Mouse (Mus musculus): ENCODE data around the gene Prdm15. TPM values are rescaled to one million over a fixed set of nuclear protein-coding genes. Genes with fewer than 3 reads are reported as not detected.

The Prdm15 gene
- polyA plus RNA-seq, 1 experiment: 14.3 TPM

DNA sequence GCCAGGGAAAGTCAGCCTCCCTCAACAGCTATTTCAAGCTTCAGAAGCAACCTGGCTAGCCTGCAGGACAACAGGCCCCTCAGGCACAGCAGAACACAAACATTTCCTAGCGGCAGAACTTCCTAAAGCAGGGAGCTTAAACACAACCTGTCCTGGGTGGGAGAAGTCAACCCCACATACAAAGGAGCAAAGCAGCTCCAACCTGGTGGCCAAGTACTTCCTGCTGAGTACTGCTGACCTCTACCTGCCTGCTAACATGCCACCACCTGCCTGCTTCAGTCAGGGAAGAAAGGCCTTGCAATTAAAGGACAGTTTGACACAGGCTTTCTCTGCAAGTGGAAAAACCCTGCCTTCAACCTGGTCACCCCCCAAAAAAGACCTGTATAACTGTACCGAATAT, 89.9 kb downstream of the Prdm15 start:
- TF ChIP-seq POLR2A (IDR thresholded peaks at IDR 0.05; ENCODE audit: borderline replicate concordance, insufficient read depth, low read length): no peak
- no peak for TF ChIP-seq CTCF (IDR thresholded peaks at IDR 0.05; ENCODE audit: borderline replicate concordance, insufficient read depth, low read depth, low read length)
- 84% methylated on average over 2 of the region's 2 CpGs for WGBS
- Histone ChIP-seq H3K4me3 (replicated peaks; ENCODE audit: insufficient read depth, low read depth, low read length) (no peak overlapping the region), H3K27ac (ENCODE audit: insufficient read depth, low read length) (no peak overlapping the region), H3K27me3 (ENCODE audit: control insufficient read depth, insufficient read depth, low read length) (no peaks in the 10 kb centered on the region; the same call in 1 of the 2 replicates), H3K4me1 (ENCODE audit: control insufficient read depth, insufficient read depth, low read length) (no peaks in the 10 kb centered on the region)
- DNase-seq: no peak

DNA sequence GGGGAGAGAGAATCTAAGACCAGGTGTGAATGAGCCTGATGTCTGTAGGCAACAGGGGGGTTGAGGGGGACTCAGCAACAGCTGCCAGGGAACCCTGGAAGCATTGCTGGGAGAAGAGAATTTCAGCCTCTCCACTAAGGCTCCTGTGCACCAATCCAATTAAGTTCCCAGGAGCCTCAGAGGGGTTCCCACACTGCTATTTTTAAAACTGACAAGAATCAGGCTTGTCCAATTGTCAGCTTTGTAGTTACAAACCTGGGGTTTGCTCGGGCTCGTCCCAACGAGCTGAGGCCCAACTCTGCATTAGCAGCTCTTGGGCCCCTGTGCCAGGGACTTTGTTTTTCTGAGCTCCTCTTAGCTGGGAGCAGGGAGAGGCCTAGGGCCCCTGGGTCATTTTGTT, 92.0 kb downstream of the Prdm15 start:
- WGBS: 53% methylated on average over 3 of the region's 3 CpGs
- Histone ChIP-seq H3K4me1 (ENCODE audit: control insufficient read depth, insufficient read depth, low read length) (no peaks in the 10 kb centered on the region), H3K4me3 (replicated peaks; ENCODE audit: insufficient read depth, low read depth, low read length) (no peak overlapping the region), H3K27me3 (ENCODE audit: control insufficient read depth, insufficient read depth, low read length) (no peaks in the 10 kb centered on the region; the same call in 1 of the 2 replicates), H3K27ac (ENCODE audit: insufficient read depth, low read length) (no peak overlapping the region)
- TF ChIP-seq CTCF (IDR thresholded peaks at IDR 0.05; ENCODE audit: borderline replicate concordance, insufficient read depth, low read depth, low read length): no peak
- TF ChIP-seq POLR2A (IDR thresholded peaks at IDR 0.05; ENCODE audit: borderline replicate concordance, insufficient read depth, low read length): no peak
- no peak for DNase-seq

DNA sequence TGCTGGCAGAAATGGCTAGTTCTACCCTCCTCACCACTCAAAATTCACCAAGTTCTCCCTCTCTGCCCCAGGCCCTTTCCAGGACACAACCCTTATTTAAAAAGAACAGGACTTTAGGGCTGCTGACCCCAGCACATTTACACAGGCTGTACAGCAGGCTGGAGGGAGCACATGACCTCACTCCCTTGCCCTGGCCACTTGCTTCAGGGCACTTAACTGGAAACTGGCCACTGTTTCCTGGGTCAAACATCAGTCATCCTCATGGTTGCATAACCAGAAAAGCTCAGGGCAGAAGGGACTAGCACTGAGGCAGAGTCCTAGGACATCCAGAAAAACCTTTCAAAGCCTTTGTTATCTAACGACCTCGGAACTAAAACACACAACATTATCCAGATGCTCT, 93.4 kb downstream of the Prdm15 start:
- DNase-seq: no peak
- H3K4me1 ChIP-seq (ENCODE audit: control insufficient read depth, insufficient read depth, low read length): no peaks in the 10 kb centered on the region
- no peak for TF ChIP-seq POLR2A (IDR thresholded peaks at IDR 0.05; ENCODE audit: borderline replicate concordance, insufficient read depth, low read length)
- no peak for TF ChIP-seq CTCF (IDR thresholded peaks at IDR 0.05; ENCODE audit: borderline replicate concordance, insufficient read depth, low read depth, low read length)
- no peak overlapping the region for H3K4me3 ChIP-seq (replicated peaks; ENCODE audit: insufficient read depth, low read depth, low read length)
- no peak overlapping the region for H3K27ac ChIP-seq (ENCODE audit: insufficient read depth, low read length)
- 90% methylated on average over 2 of the region's 2 CpGs for WGBS
- no peaks in the 10 kb centered on the region; the same call in 1 of the 2 replicates for H3K27me3 ChIP-seq (ENCODE audit: control insufficient read depth, insufficient read depth, low read length)

DNA sequence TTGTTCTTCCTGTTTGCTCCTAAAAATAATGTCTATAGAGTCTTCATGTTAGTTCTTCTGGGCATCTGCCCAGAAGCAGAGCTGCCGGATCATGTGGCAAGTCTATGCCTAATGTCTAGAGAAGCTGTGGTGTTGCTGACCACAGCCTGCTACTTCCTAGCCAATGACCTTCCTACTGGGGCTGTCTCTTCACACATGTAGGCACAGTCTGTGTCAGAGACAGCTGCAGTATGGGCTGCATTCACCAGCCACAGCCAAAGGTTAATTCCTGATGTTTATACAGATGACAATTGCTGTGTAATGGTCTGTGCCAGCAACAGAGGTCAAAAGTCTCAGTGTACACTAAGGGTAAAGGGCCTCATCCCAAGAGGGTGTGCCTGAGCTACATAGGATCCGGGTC, 95.2 kb downstream of the Prdm15 start:
- no peak overlapping the region for H3K27ac ChIP-seq (ENCODE audit: insufficient read depth, low read length)
- H3K27me3 ChIP-seq (ENCODE audit: control insufficient read depth, insufficient read depth, low read length): no peaks in the 10 kb centered on the region; the same call in 1 of the 2 replicates
- 90% methylated on average over 2 of the region's 2 CpGs for WGBS
- no peak overlapping the region for H3K4me3 ChIP-seq (replicated peaks; ENCODE audit: insufficient read depth, low read depth, low read length)
- TF ChIP-seq CTCF (IDR thresholded peaks at IDR 0.05; ENCODE audit: borderline replicate concordance, insufficient read depth, low read depth, low read length) (no peak), POLR2A (IDR thresholded peaks at IDR 0.05; ENCODE audit: borderline replicate concordance, insufficient read depth, low read length) (no peak)
- H3K4me1 ChIP-seq (ENCODE audit: control insufficient read depth, insufficient read depth, low read length): no peaks in the 10 kb centered on the region
- no peak for DNase-seq

DNA sequence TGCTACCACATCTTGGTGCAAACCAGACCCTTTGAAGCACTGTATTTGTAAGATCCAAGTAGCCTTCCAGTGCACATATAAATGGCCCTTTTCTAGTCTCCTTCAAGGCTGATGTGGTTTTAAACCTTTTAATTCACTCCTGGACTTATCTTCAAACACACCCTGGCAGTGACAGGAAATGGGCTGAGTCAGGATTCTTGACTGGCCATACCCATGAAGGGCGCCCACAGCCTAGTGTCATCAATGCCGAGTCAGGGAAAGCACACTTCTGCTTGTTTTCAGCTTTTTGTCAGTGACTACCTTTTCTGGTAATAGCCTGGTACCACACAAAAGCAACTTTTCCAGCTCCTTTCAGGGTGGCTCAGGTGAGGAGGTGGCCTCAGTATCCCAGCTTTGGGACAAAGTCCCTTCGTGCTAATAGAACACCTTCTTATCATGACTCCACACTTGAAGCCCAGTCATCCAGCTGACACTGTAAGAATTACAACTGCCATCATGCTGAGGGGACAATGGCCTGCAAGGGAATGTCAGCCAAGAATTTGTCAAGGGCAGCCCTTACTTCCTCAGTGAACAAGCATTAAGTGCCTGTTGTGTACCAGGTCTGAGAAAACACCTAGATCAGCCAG, 99.2 kb downstream of the Prdm15 start:
- 90% methylated on average over 3 of the region's 3 CpGs for WGBS
- TF ChIP-seq CTCF (IDR thresholded peaks at IDR 0.05; ENCODE audit: borderline replicate concordance, insufficient read depth, low read depth, low read length) (no peak), POLR2A (IDR thresholded peaks at IDR 0.05; ENCODE audit: borderline replicate concordance, insufficient read depth, low read length) (no peak)
- no peak overlapping the region for H3K27ac ChIP-seq (ENCODE audit: insufficient read depth, low read length)

DNA sequence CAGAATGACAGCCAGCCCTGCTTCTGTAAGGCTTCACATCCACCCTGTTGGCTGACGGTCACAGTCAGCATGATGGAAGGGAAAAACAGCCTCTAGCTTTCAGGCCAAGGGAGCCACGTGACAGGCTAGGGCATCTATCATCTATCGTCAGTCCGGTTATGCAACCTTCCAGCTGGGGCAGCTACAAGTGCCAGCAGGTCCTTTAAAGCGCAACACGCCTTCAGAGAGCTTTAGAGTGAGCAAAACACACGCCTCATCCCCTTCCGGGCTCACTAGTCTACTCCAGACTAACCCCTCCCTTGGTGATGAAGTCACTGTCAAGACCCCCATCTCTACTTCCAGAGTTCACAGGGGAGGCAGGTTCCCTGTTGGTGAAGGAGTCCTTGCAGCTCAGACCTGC, 99.8 kb downstream of the Prdm15 start:
- no peak overlapping the region for H3K4me3 ChIP-seq (replicated peaks; ENCODE audit: insufficient read depth, low read depth, low read length)
- no peaks in the 10 kb centered on the region for H3K4me1 ChIP-seq (ENCODE audit: control insufficient read depth, insufficient read depth, low read length)
- H3K27me3 ChIP-seq (ENCODE audit: control insufficient read depth, insufficient read depth, low read length): no peaks in the 10 kb centered on the region
- WGBS: 37% methylated on average over 8 of the region's 8 CpGs
- no peak for TF ChIP-seq POLR2A (IDR thresholded peaks at IDR 0.05; ENCODE audit: borderline replicate concordance, insufficient read depth, low read length)
- no peak for TF ChIP-seq CTCF (IDR thresholded peaks at IDR 0.05; ENCODE audit: borderline replicate concordance, insufficient read depth, low read depth, low read length)
- peak in 1 of 2 experiments; percentile 5 for DNase-seq
- no peak overlapping the region for H3K27ac ChIP-seq (ENCODE audit: insufficient read depth, low read length)

More for the DNA sequence above, 99.2 kb downstream of the Prdm15 start:
- H3K27me3 ChIP-seq (ENCODE audit: control insufficient read depth, insufficient read depth, low read length): no peaks in the 10 kb centered on the region
- H3K4me1 ChIP-seq (ENCODE audit: control insufficient read depth, insufficient read depth, low read length): no peaks in the 10 kb centered on the region
- no peak for DNase-seq
- H3K4me3 ChIP-seq (replicated peaks; ENCODE audit: insufficient read depth, low read depth, low read length): no peak overlapping the region

DNA sequence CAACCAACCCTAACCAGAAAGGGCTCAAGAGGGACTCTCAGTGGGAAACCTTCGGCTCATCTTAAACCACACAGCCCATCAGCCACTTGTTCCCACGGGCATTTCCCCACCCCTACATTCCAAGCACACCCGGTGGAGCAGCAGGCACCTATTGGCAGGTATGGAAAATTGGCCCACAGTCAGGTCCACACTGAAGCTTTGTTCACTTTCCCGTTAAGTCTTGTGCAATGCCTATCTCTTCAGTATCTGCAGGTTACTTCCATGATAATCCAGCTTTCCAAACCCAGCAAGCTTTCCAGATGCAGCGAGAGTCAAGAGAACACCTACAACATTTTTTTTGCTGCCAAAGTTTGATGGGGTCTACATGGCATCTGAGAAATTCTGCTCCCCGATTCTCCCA, 103.2 kb downstream of the Prdm15 start:
- 76% methylated on average over 6 of the region's 6 CpGs for WGBS
- Histone ChIP-seq H3K4me3 (replicated peaks; ENCODE audit: insufficient read depth, low read depth, low read length) (no peak overlapping the region), H3K4me1 (ENCODE audit: control insufficient read depth, insufficient read depth, low read length) (no peaks in the 10 kb centered on the region), H3K27me3 (ENCODE audit: control insufficient read depth, insufficient read depth, low read length) (no peaks in the 10 kb centered on the region), H3K27ac (ENCODE audit: insufficient read depth, low read length) (no peak overlapping the region)
- no peak for DNase-seq
- no peak for TF ChIP-seq CTCF (IDR thresholded peaks at IDR 0.05; ENCODE audit: borderline replicate concordance, insufficient read depth, low read depth, low read length)
- TF ChIP-seq POLR2A (IDR thresholded peaks at IDR 0.05; ENCODE audit: borderline replicate concordance, insufficient read depth, low read length): no peak

Other genes with a start within 250 kb of the Prdm15 start
- gene Tmprss2, start 240.7 kb downstream of the Prdm15 start, polyA plus RNA-seq (2012; rRNA removed): 0.32 and 0.34 TPM in 2 replicates
- gene Ripk4, start 88.1 kb downstream of the Prdm15 start, polyA plus RNA-seq (2012; rRNA removed): 0.43 and 0.51 TPM in 2 replicates
- gene C2cd2, start 110.7 kb upstream of the Prdm15 start, polyA plus RNA-seq (2012; rRNA removed): 17.3 and 17.6 TPM in 2 replicates
- gene Zbtb21, start 110.8 kb upstream of the Prdm15 start, polyA plus RNA-seq (2012; rRNA removed): 18.0 and 22.6 TPM in 2 replicates
- gene B230307C23Rik, start 145.5 kb upstream of the Prdm15 start, polyA plus RNA-seq (2012; rRNA removed): 12.2 and 12.4 TPM in 2 replicates
- 4.8 and 5.3 TPM in 2 replicates for gene A630089N07Rik, start 230.6 kb upstream of the Prdm15 start, polyA plus RNA-seq (2012; rRNA removed)